Mouse (Mus musculus) forebrain, embryonic 11.5 days (tissue): ENCODE measurements around the gene Adam12. TPM values are rescaled to one million over a fixed set of nuclear protein-coding genes. Genes with fewer than 3 reads are reported as not detected.
A peak's percentile ranks its signal among the peaks of the same experiment; 100 is the strongest.

Source experiments
- ATAC-seq: fragments of 200-750 bp; cut with Nextera tagmentation; replicated peaks from 2 replicates; pipeline ENCODE4 v1.8.0; 2017; ENCODE audit warnings: moderate TSS enrichment; ENCODE audit not compliant: low FRiP score
- DNase-seq: peaks from one replicate; pipeline ENCODE4 v3.0.0-alpha.2; 2017; ENCODE audit warnings: low spot score
- H3K27ac ChIP-seq: fragments of 300-500 bp; sonication (generic); 2 replicates; pipeline ENCODE4 v1.5.1; 2014; ENCODE audit warnings: low read depth, low read length
- H3K27me3 ChIP-seq: fragments of 300-500 bp; sonication (generic); 2 replicates; pipeline ENCODE4 v1.6.1; 2014; ENCODE audit warnings: mild to moderate bottlenecking, low read length, mixed read lengths; ENCODE audit not compliant: control insufficient read depth, insufficient read depth
- H3K36me3 ChIP-seq: fragments of 300-500 bp; sonication (generic); 2 replicates; pipeline ENCODE4 v1.6.1; 2014; ENCODE audit warnings: mild to moderate bottlenecking, low read length, moderate library complexity, mixed read lengths; ENCODE audit not compliant: control insufficient read depth, insufficient read depth
- H3K4me1 ChIP-seq: fragments of 300-500 bp; sonication (generic); replicated peaks from 2 replicates; pipeline ENCODE4 v1.6.1; 2014; ENCODE audit warnings: low read length, mixed read lengths; ENCODE audit not compliant: control insufficient read depth, insufficient read depth
- H3K4me2 ChIP-seq: fragments of 300-500 bp; sonication (generic); 2 replicates; pipeline ENCODE4 v1.6.1; 2014; ENCODE audit warnings: low read depth, mild to moderate bottlenecking, low read length, moderate library complexity, mixed read lengths; ENCODE audit not compliant: severe bottlenecking
- H3K4me3 ChIP-seq: fragments of 300-500 bp; sonication (generic); 2 replicates; pipeline ENCODE4 v1.5.1; 2014; ENCODE audit warnings: low read depth, low read length
- H3K9ac ChIP-seq: fragments of 300-500 bp; sonication (generic); 2 replicates; pipeline ENCODE4 v1.6.1; 2014; ENCODE audit warnings: low read length
- H3K9me3 ChIP-seq: fragments of 300-500 bp; sonication (generic); 2 replicates; pipeline ENCODE4 v1.6.1; 2016; ENCODE audit warnings: low read length, mixed read lengths; ENCODE audit not compliant: control insufficient read depth
- WGBS: fragments of 180-500 bp; shearing (Covaris S2); extraction: QIAGEN DNeasy Blood & Tissue Kit; methylation state at CpG from one replicate; pipeline ENCODE4 v1.1.7; 2014; 5-methylcytosine and 5-hydroxymethylcytosine counted together
- polyA plus RNA-seq: library from polyadenylated mRNA; unstranded; fragments of >200 nt; fragmentation: Nextera tagmentation; extraction: Ambion mirVana; gene quantifications from 2 replicates; pipeline ENCODE4 v1.2.1, GENCODE M21; 2014

The Adam12 gene
- polyA plus RNA-seq = 1.6 and 2.8 TPM in 2 replicates

GRCm38 (mm10) chr7:134231378-134232346 is at the start of gene Adam12:
Gene Adam12 (minus strand): TSS chr7:134232146.
- H3K36me3 ChIP-seq = no peaks in the 10 kb centered on the region
- no peak within 1 kb of the TSS for H3K4me2 ChIP-seq
- ATAC-seq (no peak), DNase-seq (no peak)
- H3K27me3 ChIP-seq = no peaks in the 10 kb centered on the region
- H3K9me3 ChIP-seq = no peaks in the 10 kb centered on the region
- 79% methylated on average over 14 of the region's 14 CpGs for WGBS
- no peak within 1 kb of the TSS for H3K9ac ChIP-seq
- H3K4me1 ChIP-seq = peaks cover 6% of the 10 kb centered on the region; the same call in 1 of the 2 replicates
- no peak within 1 kb of the TSS for H3K27ac ChIP-seq
- no peak within 1 kb of the TSS for H3K4me3 ChIP-seq

GRCm38 (mm10) chr7:134272956-134273355 is 41.0 kb upstream of the Adam12 start:
- no peak for ATAC-seq
- no peak overlapping the region for H3K4me3 ChIP-seq
- H3K4me1 ChIP-seq = no peaks in the 10 kb centered on the region
- DNase-seq = no peak
- no peak overlapping the region for H3K4me2 ChIP-seq
- H3K36me3 ChIP-seq = no peaks in the 10 kb centered on the region
- no peaks in the 10 kb centered on the region for H3K27me3 ChIP-seq
- no peaks in the 10 kb centered on the region for H3K9me3 ChIP-seq
- H3K9ac ChIP-seq = no peak overlapping the region
- 87% methylated on average over 5 of the region's 5 CpGs for WGBS
- H3K27ac ChIP-seq = no peak overlapping the region

- Histone ChIP-seq H3K9ac (no peak overlapping the region), H3K9me3 (no peaks in the 10 kb centered on the region), H3K36me3 (no peaks in the 10 kb centered on the region), H3K27ac (no peak overlapping the region), H3K4me1 (no peaks in the 10 kb centered on the region), H3K4me2 (no peak overlapping the region), H3K4me3 (no peak overlapping the region), H3K27me3 (no peaks in the 10 kb centered on the region)
- ATAC-seq (no peak), DNase-seq (no peak)
- 74% methylated on average over 4 of the region's 4 CpGs for WGBS
These were observed 40.5 kb upstream of the Adam12 start for GRCm38 (mm10) chr7:134272421-134272820.

DNA sequence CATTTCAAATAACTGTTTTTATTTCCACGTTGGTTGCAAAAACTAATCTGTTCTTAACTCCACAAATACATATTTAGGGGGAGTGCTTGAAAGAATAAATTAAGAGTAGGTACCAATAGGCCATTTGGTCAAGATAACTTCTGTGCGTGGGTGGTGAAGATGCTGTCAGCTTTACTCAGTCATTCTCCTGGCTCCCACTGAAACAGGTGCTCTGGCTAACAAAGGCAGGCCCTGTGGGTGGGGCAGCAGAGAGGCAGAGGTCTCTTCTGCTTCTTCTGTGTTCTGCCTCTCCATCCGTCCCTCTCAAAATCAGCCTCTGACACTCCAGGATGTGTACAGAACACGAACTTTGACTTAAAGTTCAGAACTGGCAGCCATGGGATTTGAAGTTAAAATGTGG is 33.8 kb upstream of the Adam12 start:
- H3K4me2 ChIP-seq = no peak overlapping the region
- no peaks in the 10 kb centered on the region for H3K4me1 ChIP-seq
- no peaks in the 10 kb centered on the region for H3K9me3 ChIP-seq
- no peaks in the 10 kb centered on the region for H3K36me3 ChIP-seq
- WGBS = 69% methylated on average over 4 of the region's 4 CpGs
- ATAC-seq = no peak
- H3K4me3 ChIP-seq = no peak overlapping the region
- no peak for DNase-seq
- H3K27me3 ChIP-seq = no peaks in the 10 kb centered on the region
- no peak overlapping the region for H3K9ac ChIP-seq
- no peak overlapping the region for H3K27ac ChIP-seq

DNA sequence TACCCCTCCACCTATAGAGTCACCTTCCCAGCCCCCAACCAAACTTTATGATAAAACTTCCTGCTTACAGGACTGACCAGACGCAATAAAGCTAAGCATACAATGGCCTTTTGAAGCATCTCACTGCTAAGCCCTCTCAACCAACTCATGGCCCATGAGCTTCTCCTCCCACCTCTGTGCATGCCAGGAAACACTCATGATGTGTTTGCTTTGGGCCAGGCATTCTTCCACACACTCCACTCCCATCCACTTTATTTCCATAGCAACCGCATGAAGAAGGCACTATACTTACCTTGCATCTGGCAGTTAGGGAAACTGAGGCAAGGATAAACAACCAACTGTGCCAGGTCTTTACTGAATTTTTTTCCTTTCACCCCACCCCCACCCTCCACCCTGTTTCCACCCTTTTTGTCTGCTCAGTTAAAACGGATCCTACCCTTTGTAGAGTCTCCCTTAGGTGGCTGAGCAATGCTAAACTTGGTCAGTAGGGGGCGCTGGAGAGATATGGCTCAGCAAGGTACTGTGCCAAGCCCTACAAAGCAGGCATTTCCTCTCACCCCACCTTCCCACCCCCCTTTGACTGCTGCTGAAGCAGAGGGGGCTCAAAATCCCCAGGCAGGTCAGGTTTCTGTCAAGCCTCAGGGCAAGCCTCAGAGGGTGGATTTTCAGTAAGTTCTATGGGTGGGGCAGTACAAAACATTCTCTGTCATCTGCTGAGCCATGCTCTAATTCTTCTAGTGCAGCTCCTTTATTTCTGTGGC is 31.4 kb upstream of the Adam12 start:
- Histone ChIP-seq H3K9me3 (no peaks in the 10 kb centered on the region), H3K4me3 (no peak overlapping the region), H3K4me2 (no peak overlapping the region), H3K27me3 (no peaks in the 10 kb centered on the region), H3K9ac (no peak overlapping the region), H3K4me1 (no peaks in the 10 kb centered on the region), H3K36me3 (no peaks in the 10 kb centered on the region), H3K27ac (no peak overlapping the region)
- DNase-seq (peak; percentile 82), ATAC-seq (peak; percentile 53; the same call in 1 of the 2 replicates)
- WGBS = 41% methylated on average over 4 of the region's 4 CpGs

- no peak for DNase-seq
These were observed 29.2 kb upstream of the Adam12 start for GRCm38 (mm10) chr7:134261003-134261701.

GRCm38 (mm10) chr7:134250273-134250870 is 18.4 kb upstream of the Adam12 start:
- no peaks in the 10 kb centered on the region for H3K27me3 ChIP-seq
- no peaks in the 10 kb centered on the region for H3K9me3 ChIP-seq
- no peak overlapping the region for H3K27ac ChIP-seq
- no peak overlapping the region for H3K4me3 ChIP-seq
- H3K4me1 ChIP-seq = no peaks in the 10 kb centered on the region
- DNase-seq = no peak
- 90% methylated on average over 7 of the region's 7 CpGs for WGBS
- H3K9ac ChIP-seq = no peak overlapping the region
- ATAC-seq = no peak
- H3K4me2 ChIP-seq = no peak overlapping the region
- H3K36me3 ChIP-seq = no peaks in the 10 kb centered on the region

More at GRCm38 (mm10) chr7:134261003-134261701, 29.2 kb upstream of the Adam12 start:
- no peaks in the 10 kb centered on the region for H3K9me3 ChIP-seq
- no peak overlapping the region for H3K4me3 ChIP-seq
- no peaks in the 10 kb centered on the region for H3K4me1 ChIP-seq
- no peak overlapping the region for H3K9ac ChIP-seq
- ATAC-seq = no peak
- no peak overlapping the region for H3K27ac ChIP-seq
- H3K27me3 ChIP-seq = no peaks in the 10 kb centered on the region
- H3K36me3 ChIP-seq = no peaks in the 10 kb centered on the region
- WGBS = 67% methylated on average over 4 of the region's 4 CpGs
- no peak overlapping the region for H3K4me2 ChIP-seq

DNA sequence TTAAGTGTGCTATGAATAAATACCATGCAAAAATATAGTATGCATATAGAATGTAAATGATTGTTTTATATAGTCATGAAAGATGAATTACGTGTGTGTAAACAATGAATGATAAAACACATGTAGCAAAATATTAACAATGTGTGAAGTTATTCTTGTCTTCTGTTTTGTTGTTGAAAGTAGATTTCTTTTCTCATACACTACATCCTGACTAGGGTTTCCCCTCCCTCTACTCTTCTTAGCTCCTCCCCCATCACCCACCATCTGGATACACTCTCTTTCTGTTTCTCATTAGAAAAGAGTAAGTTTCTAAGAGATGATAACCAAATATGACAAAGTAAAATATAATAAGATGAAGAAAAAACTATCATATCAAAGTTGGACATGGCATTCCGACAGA is 16.1 kb upstream of the Adam12 start:
- no peaks in the 10 kb centered on the region for H3K27me3 ChIP-seq
- WGBS = 88% methylated on average over 2 of the region's 2 CpGs
- H3K4me3 ChIP-seq = no peak overlapping the region
- no peak overlapping the region for H3K4me2 ChIP-seq
- H3K36me3 ChIP-seq = no peaks in the 10 kb centered on the region
- ATAC-seq = no peak
- no peaks in the 10 kb centered on the region for H3K9me3 ChIP-seq
- H3K9ac ChIP-seq = no peak overlapping the region
- no peaks in the 10 kb centered on the region for H3K4me1 ChIP-seq
- no peak overlapping the region for H3K27ac ChIP-seq
- no peak for DNase-seq
